Mouse (Mus musculus) subcutaneous adipose tissue, adult 2 months (tissue): ENCODE results near the gene Ddx59. TPM values are rescaled to one million over a fixed set of nuclear protein-coding genes. Genes with fewer than 3 reads are reported as not detected.

Experiments
- polyA plus RNA-seq: library from polyadenylated mRNA; depleted of rRNA; stranded (reverse); fragments of >200 nt; gene quantifications from 2 replicates; pipeline ENCODE4 v1.2.3, GENCODE M21; 2012; ENCODE audit warnings: low replicate concordance; rRNA removed

Gene Ddx59
- polyA plus RNA-seq = 4.7 and 5.9 TPM in 2 replicates

DNA sequence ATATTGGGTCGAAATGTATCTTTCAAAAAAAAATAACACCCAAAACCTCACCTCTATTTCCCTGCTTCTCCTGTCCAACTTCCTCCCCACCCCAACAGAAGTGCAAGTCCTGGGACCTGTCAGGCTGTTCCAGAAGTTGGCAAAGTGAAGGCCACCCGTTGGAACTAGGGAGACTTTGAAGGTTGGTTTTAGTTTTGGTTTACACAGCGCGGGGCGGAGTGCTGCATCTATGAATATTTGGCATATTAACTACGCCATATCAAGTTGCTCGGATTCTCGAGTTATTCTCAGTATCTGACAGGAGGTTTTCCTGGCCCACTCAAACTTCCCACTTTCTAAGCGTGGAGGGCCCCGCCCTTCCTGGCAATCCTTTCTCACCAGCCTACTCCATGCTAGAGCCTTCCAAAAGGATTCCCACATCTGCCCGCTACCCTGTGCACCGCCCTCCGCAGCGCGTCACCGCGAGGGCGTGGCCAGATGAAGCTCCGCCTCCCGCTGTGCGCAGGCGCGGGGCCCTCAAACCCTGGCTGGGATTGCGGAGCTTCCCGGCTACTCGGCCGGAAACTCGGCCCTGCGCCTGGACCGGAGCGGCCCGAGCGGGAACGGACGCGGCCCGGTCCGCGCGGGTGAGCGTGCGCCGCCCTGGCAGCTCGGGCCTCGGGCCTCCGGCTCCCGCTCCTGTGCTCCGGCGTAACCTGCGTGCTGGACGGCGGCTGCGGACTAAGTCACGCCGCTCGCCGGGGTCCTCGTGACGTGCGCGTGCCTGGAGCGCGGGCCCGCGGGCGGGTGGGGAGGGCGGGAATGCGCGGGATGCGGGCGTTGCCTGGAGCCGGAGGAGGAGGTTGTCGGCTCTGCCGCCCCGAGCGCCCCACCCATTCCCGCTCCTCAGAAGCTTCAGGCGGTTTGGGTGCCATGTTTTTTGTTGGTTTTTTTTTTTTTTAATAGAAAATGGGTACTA is at the start of gene Ddx59:
Gene Ddx59 (plus strand): TSS at position 474 of the 958 bp plus-strand sequence.

GRCm38 (mm10) chr1:136466143-136466811 is 51.2 kb downstream of the Ddx59 start, which contains the start of gene Kif14:
TSS of gene Kif14 (plus strand) at chr1:136466343.

Other genes with a start within 250 kb of the Ddx59 start
- gene Mroh3, start 202.4 kb upstream of the Ddx59 start, polyA plus RNA-seq = 0.69 TPM in 1 of 2 replicates, not detected in the other
- 0.04 and 7.9 TPM in 2 replicates for gene Inava, start 181.0 kb upstream of the Ddx59 start, polyA plus RNA-seq
- 0.53 TPM in 1 of 2 replicates, not detected in the other for gene Gpr25, start 154.4 kb upstream of the Ddx59 start, polyA plus RNA-seq
- 4.9 and 11.3 TPM in 2 replicates for gene Camsap2, start 69.2 kb upstream of the Ddx59 start, polyA plus RNA-seq
- 0.09 and 0.49 TPM in 2 replicates for gene Kif14, start 51.1 kb downstream of the Ddx59 start, polyA plus RNA-seq
- gene Zfp281, start 209.6 kb downstream of the Ddx59 start, polyA plus RNA-seq = 2.0 and 4.3 TPM in 2 replicates